Mouse (Mus musculus) MEL (cell line): Measurements from ENCODE around the gene Dapk1. TPM values are rescaled to one million over a fixed set of nuclear protein-coding genes. Genes with fewer than 3 reads are reported as not detected.

Source experiments
- DNase-seq: peaks from one replicate; pipeline ENCODE4 v3.0.0; 2011; ENCODE audit warnings: low read depth, low spot score
- H3K27ac ChIP-seq: 2 replicates; pipeline ENCODE4 v1.5.1; 2012; ENCODE audit warnings: low read depth, mild to moderate bottlenecking, control low read depth, low read length, moderate library complexity; ENCODE audit not compliant: control insufficient read depth
- H3K27me3 ChIP-seq, 2 experiments: fragments of 150-350 bp in 1 of 2; sonication (generic) in 1 of 2; 2 replicates each; pipeline ENCODE4 v1.6.1; 2012; ENCODE audit warnings: low read length in 2 of 2, mild to moderate bottlenecking in 2 of 2, improper control_type of control experiment in 1 of 2, moderate library complexity in 1 of 2; ENCODE audit not compliant: insufficient read depth in 2 of 2, control insufficient read depth in 1 of 2
- H3K36me3 ChIP-seq, 2 experiments: 2 replicates each; pipeline ENCODE4 v1.6.1; 2012 to 2014; ENCODE audit warnings: low read length in 2 of 2, improper control_type of control experiment in 1 of 2, inconsistent platforms in 1 of 2, mild to moderate bottlenecking in 1 of 2; ENCODE audit not compliant: insufficient read depth in 2 of 2, control insufficient read depth in 1 of 2
- H3K4me1 ChIP-seq, 2 experiments: fragments of 150-350 bp in 1 of 2; sonication (generic) in 1 of 2; 2 replicates each; pipeline ENCODE4 v1.6.1; 2012; ENCODE audit warnings: low read length in 2 of 2, improper control_type of control experiment in 1 of 2, mild to moderate bottlenecking in 1 of 2; ENCODE audit not compliant: insufficient read depth in 2 of 2, control insufficient read depth in 1 of 2
- H3K4me3 ChIP-seq, 2 experiments: fragments of 150-350 bp in 1 of 2; sonication (generic) in 1 of 2; 2 replicates each; pipeline ENCODE4 v1.5.1; 2012; ENCODE audit warnings: low read depth in 2 of 2, low read length in 2 of 2, mild to moderate bottlenecking in 2 of 2, moderate library complexity in 2 of 2, control low read depth in 1 of 2, improper control_type of control experiment in 1 of 2; ENCODE audit not compliant: control insufficient read depth in 1 of 2, insufficient read depth in 1 of 2
- H3K79me2 ChIP-seq: 2 replicates; pipeline ENCODE4 v1.6.1; 2012; ENCODE audit warnings: mild to moderate bottlenecking, low read length, moderate library complexity; ENCODE audit not compliant: control insufficient read depth, poor library complexity, insufficient read depth
- H3K9ac ChIP-seq: 2 replicates; pipeline ENCODE4 v1.6.1; 2012; ENCODE audit warnings: low read depth, mild to moderate bottlenecking, control low read depth, low read length, moderate library complexity; ENCODE audit not compliant: control insufficient read depth, poor library complexity, severe bottlenecking
- H3K9me3 ChIP-seq: fragments of 150-350 bp; sonication (generic); replicated peaks from 2 replicates; pipeline ENCODE4 v1.6.1; 2012; ENCODE audit warnings: mild to moderate bottlenecking, low read length, improper control_type of control experiment, moderate library complexity; ENCODE audit not compliant: insufficient read depth
- BHLHE40 ChIP-seq: IDR thresholded peaks from 2 replicates; pipeline ENCODE4 v1.6.1; 2012; ENCODE audit warnings: low read depth, mild to moderate bottlenecking, inconsistent platforms, low read length, improper control_type of control experiment, borderline replicate concordance
- CHD1 ChIP-seq: IDR thresholded peaks from 2 replicates; pipeline ENCODE4 v1.6.1; 2012; ENCODE audit warnings: low read depth, mild to moderate bottlenecking, inconsistent platforms, low read length, improper control_type of control experiment
- CTCF ChIP-seq, 3 experiments: IDR thresholded peaks in 2 of 3; conservative IDR thresholded peaks in 1 of 3; 2 replicates each; pipeline ENCODE4 v1.5.1; 2011 to 2012; ENCODE audit warnings: low read length in 3 of 3, low read depth in 2 of 3, mild to moderate bottlenecking in 2 of 3, improper control_type of control experiment in 1 of 3, inconsistent platforms in 1 of 3, mixed read lengths in 1 of 3, moderate library complexity in 1 of 3; ENCODE audit not compliant: control insufficient read depth in 1 of 3, insufficient read depth in 1 of 3, poor library complexity in 1 of 3, severe bottlenecking in 1 of 3
- E2F4 ChIP-seq: IDR thresholded peaks from 2 replicates; pipeline ENCODE4 v1.6.1; 2011; ENCODE audit warnings: low read depth, low read length, improper control_type of control experiment, borderline replicate concordance
- ELF1 ChIP-seq: IDR thresholded peaks from 2 replicates; pipeline ENCODE4 v1.6.1; 2014; ENCODE audit warnings: low read depth, mild to moderate bottlenecking, inconsistent platforms, low read length, improper control_type of control experiment, moderate library complexity
- ETS1 ChIP-seq: IDR thresholded peaks from 2 replicates; pipeline ENCODE4 v1.6.1; 2012; ENCODE audit warnings: low read depth, mild to moderate bottlenecking, inconsistent platforms, low read length, improper control_type of control experiment, moderate library complexity
- GABPA ChIP-seq: IDR thresholded peaks from 2 replicates; pipeline ENCODE4 v1.6.1; 2012; ENCODE audit warnings: low read depth, mild to moderate bottlenecking, inconsistent platforms, low read length, improper control_type of control experiment, moderate library complexity
- GATA1 ChIP-seq: IDR thresholded peaks from 2 replicates; pipeline ENCODE4 v1.6.1; 2011; ENCODE audit warnings: low read depth, low read length, improper control_type of control experiment
- HCFC1 ChIP-seq: IDR thresholded peaks from 2 replicates; pipeline ENCODE4 v1.6.1; 2012; ENCODE audit warnings: low read depth, mild to moderate bottlenecking, inconsistent platforms, low read length, improper control_type of control experiment, moderate library complexity
- JUND ChIP-seq: IDR thresholded peaks from 2 replicates; pipeline ENCODE4 v1.6.1; 2011; ENCODE audit warnings: low read depth, mild to moderate bottlenecking, improper control_type of control experiment, low read length
- MAZ ChIP-seq: IDR thresholded peaks from 2 replicates; pipeline ENCODE4 v1.6.1; 2012; ENCODE audit warnings: low read depth, mild to moderate bottlenecking, inconsistent platforms, low read length, improper control_type of control experiment
- MEF2A ChIP-seq: IDR thresholded peaks from 2 replicates; pipeline ENCODE4 v1.6.1; 2014; ENCODE audit warnings: low read depth, mild to moderate bottlenecking, inconsistent platforms, low read length, improper control_type of control experiment; ENCODE audit not compliant: poor library complexity, insufficient replicate concordance, severe bottlenecking; ENCODE audit errors: extremely low read depth
- MYB ChIP-seq: IDR thresholded peaks from 2 replicates; pipeline ENCODE4 v1.6.1; 2011; ENCODE audit warnings: mild to moderate bottlenecking, low read depth, low read length, improper control_type of control experiment
- NELFE ChIP-seq: IDR thresholded peaks from 2 replicates; pipeline ENCODE4 v1.6.1; 2011; ENCODE audit warnings: low read depth, low read length, improper control_type of control experiment
- NRF1 ChIP-seq: IDR thresholded peaks from 2 replicates; pipeline ENCODE4 v1.6.1; 2014; ENCODE audit warnings: low read depth, mild to moderate bottlenecking, inconsistent platforms, low read length, improper control_type of control experiment, moderate library complexity; ENCODE audit not compliant: poor library complexity, insufficient read depth, severe bottlenecking
- POLR2A ChIP-seq, 2 experiments: IDR thresholded peaks; 2 replicates each; pipeline ENCODE4 v1.6.1; 2011 to 2012; ENCODE audit warnings: low read length in 2 of 2, mild to moderate bottlenecking in 2 of 2, control low read depth in 1 of 2, improper control_type of control experiment in 1 of 2, low read depth in 1 of 2, moderate library complexity in 1 of 2; ENCODE audit not compliant: control insufficient read depth in 1 of 2, insufficient read depth in 1 of 2, poor library complexity in 1 of 2
- POLR2AphosphoS2 ChIP-seq: IDR thresholded peaks from 2 replicates; pipeline ENCODE4 v1.6.1; 2011; ENCODE audit warnings: low read length, improper control_type of control experiment
- RAD21 ChIP-seq: IDR thresholded peaks from 2 replicates; pipeline ENCODE4 v1.6.1; 2011; ENCODE audit warnings: mild to moderate bottlenecking, low read depth, low read length, improper control_type of control experiment
- RCOR1 ChIP-seq: IDR thresholded peaks from 2 replicates; pipeline ENCODE4 v1.6.1; 2012; ENCODE audit warnings: low read depth, mild to moderate bottlenecking, inconsistent platforms, low read length, improper control_type of control experiment
- SIN3A ChIP-seq: IDR thresholded peaks from 2 replicates; pipeline ENCODE4 v1.6.1; 2012; ENCODE audit warnings: low read length, improper control_type of control experiment, inconsistent platforms
- SMC3 ChIP-seq: IDR thresholded peaks from 2 replicates; pipeline ENCODE4 v1.6.1; 2011; ENCODE audit warnings: low read depth, low read length, improper control_type of control experiment
- UBTF ChIP-seq: IDR thresholded peaks from 2 replicates; pipeline ENCODE4 v1.6.1; 2012; ENCODE audit warnings: low read depth, mild to moderate bottlenecking, inconsistent platforms, low read length, improper control_type of control experiment, moderate library complexity, borderline replicate concordance; ENCODE audit not compliant: insufficient read depth
- USF2 ChIP-seq, 2 experiments: IDR thresholded peaks; 2 replicates each; pipeline ENCODE4 v1.6.1; 2011 to 2012; ENCODE audit warnings: improper control_type of control experiment in 2 of 2, low read length in 2 of 2, borderline replicate concordance in 1 of 2, inconsistent platforms in 1 of 2, low read depth in 1 of 2, mild to moderate bottlenecking in 1 of 2; ENCODE audit not compliant: insufficient read depth in 1 of 2
- ZC3H11A ChIP-seq: IDR thresholded peaks from 2 replicates; pipeline ENCODE4 v1.6.1; 2012; ENCODE audit warnings: low read depth, mild to moderate bottlenecking, inconsistent platforms, low read length, improper control_type of control experiment
- ZMIZ1 ChIP-seq: IDR thresholded peaks from 2 replicates; pipeline ENCODE4 v1.6.1; 2012; ENCODE audit warnings: low read depth, mild to moderate bottlenecking, inconsistent platforms, low read length, improper control_type of control experiment, moderate library complexity
- ZNF384 ChIP-seq: IDR thresholded peaks from 2 replicates; pipeline ENCODE4 v1.6.1; 2012; ENCODE audit warnings: low read depth, mild to moderate bottlenecking, inconsistent platforms, low read length, improper control_type of control experiment
- polyA plus RNA-seq, 2 experiments: library from polyadenylated mRNA; stranded (reverse) in 1 of 2; unstranded in 1 of 2; fragments of >175 nt in 1 of 2; fragments of >200 nt in 1 of 2; gene quantifications; 2 replicates each; pipeline versions ENCODE4 v1.2.1 to v1.2.4; 2012; ENCODE audit warnings: low replicate concordance in 2 of 2, low read depth in 1 of 2; ENCODE audit not compliant: insufficient read length in 2 of 2, insufficient read depth in 1 of 2, missing spikeins in 1 of 2
- total RNA-seq: library from RNA; depleted of rRNA; stranded (reverse); fragments of 300-350 nt; gene quantifications from 2 replicates; pipeline ENCODE4 v1.2.3, GENCODE M21; 2012

Dapk1 gene
- total and polyA plus RNA-seq, 3 experiments: 5.1 to 8.2 TPM; not detected in 1

DNA sequence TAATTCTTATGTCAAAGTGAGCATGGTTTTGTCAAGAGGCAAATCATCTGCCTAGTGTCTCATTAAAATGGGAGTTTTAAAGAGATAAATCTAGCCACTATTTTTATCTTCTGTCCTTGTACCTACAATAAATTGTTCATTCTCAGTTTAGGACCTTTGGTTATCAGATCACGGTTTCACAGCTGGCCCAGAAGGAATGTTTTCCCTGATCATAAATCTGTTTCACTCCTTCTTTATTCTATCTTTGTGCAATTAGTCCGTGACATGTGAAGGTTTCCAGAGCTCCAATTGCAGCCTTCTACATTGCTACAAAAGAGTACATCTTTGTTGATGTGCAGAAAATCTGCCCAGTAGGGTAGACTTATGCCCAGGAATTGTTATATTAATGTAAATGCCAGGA, 153.5 kb downstream of the Dapk1 start:
- no peak overlapping the region for H3K4me3 ChIP-seq
- H3K27me3 ChIP-seq: no peaks in the 10 kb centered on the region
- H3K9me3 ChIP-seq: no peaks in the 10 kb centered on the region
- no peak overlapping the region for H3K27ac ChIP-seq
- no peaks in the 10 kb centered on the region for H3K4me1 ChIP-seq
- H3K79me2 ChIP-seq: no peaks in the 10 kb centered on the region
- no peak for DNase-seq
- no peaks in the 10 kb centered on the region for H3K36me3 ChIP-seq
- no peak for TF ChIP-seq ETS1
- TF ChIP-seq NELFE: no peak
- TF ChIP-seq ZMIZ1: no peak
- TF ChIP-seq POLR2A (IDR thresholded peaks at IDR 0.05; ENCODE audit: control insufficient read depth in 1 of 2, insufficient read depth in 1 of 2, low read depth in 1 of 2, low read length in 2 of 2, poor library complexity in 1 of 2): no peak
- no peak for TF ChIP-seq SIN3A
- no peak for TF ChIP-seq POLR2AphosphoS2
- TF ChIP-seq SMC3: no peak
- TF ChIP-seq RCOR1: no peak
- no peak for TF ChIP-seq UBTF
- no peak for TF ChIP-seq GABPA
- TF ChIP-seq MAZ: no peak
- TF ChIP-seq HCFC1: no peak
- no peak overlapping the region for H3K9ac ChIP-seq

GRCm38 (mm10) chr13:60757292-60757691, 155.5 kb downstream of the Dapk1 start:
- Histone ChIP-seq H3K27ac (no peak overlapping the region), H3K79me2 (no peaks in the 10 kb centered on the region), H3K4me1 (no peaks in the 10 kb centered on the region), H3K36me3 (no peaks in the 10 kb centered on the region), H3K9ac (no peak overlapping the region), H3K9me3 (no peaks in the 10 kb centered on the region), H3K27me3 (no peaks in the 10 kb centered on the region), H3K4me3 (no peak overlapping the region)
- TF ChIP-seq POLR2A (IDR thresholded peaks at IDR 0.05; ENCODE audit: control insufficient read depth in 1 of 2, insufficient read depth in 1 of 2, low read depth in 1 of 2, low read length in 2 of 2, poor library complexity in 1 of 2) (no peak), NRF1 (no peak), ZMIZ1 (no peak), MEF2A (no peak)
- DNase-seq: no peak

- Histone ChIP-seq H3K27me3 (no peaks in the 10 kb centered on the region), H3K36me3 (no peaks in the 10 kb centered on the region), H3K4me3 (no peak overlapping the region), H3K4me1 (no peaks in the 10 kb centered on the region), H3K9ac (no peak overlapping the region), H3K79me2 (no peaks in the 10 kb centered on the region), H3K9me3 (no peaks in the 10 kb centered on the region), H3K27ac (no peak overlapping the region)
- DNase-seq: peak; percentile 26
- TF ChIP-seq CHD1 (no peak), E2F4 (no peak), JUND (no peak), BHLHE40 (no peak), NRF1 (no peak), RAD21 (peak; percentile 52), SIN3A (no peak), MYB (no peak), ZNF384 (no peak), GATA1 (no peak), CTCF (IDR thresholded peaks at IDR 0.05 in 2 of 3, conservative IDR thresholded peaks at IDR 0.05 in 1 of 3; ENCODE audit: control insufficient read depth in 1 of 3, insufficient read depth in 1 of 3, low read depth in 2 of 3, low read length in 3 of 3, poor library complexity in 1 of 3, severe bottlenecking in 1 of 3) (peak; percentile 65 to 83 (median 70)), USF2 (IDR thresholded peaks at IDR 0.05; ENCODE audit: borderline replicate concordance in 1 of 2, insufficient read depth in 1 of 2, low read depth in 1 of 2, low read length in 2 of 2) (no peak), SMC3 (peak; percentile 67), POLR2AphosphoS2 (no peak), ZC3H11A (0 out of 2 replicates have a peak, but pooled peaks have one; percentile 13), ELF1 (no peak)
These were observed 157.4 kb downstream of the Dapk1 start for GRCm38 (mm10) chr13:60759136-60759535.
